Mouse (Mus musculus) limb, embryonic 12.5 days (tissue): ENCODE measurements at regions not wholly inside any gene's neighbourhood (a gene's known extent, or its start where the extent isn't known, plus 50 kb on each side); places are given as distances from the start of the nearest gene placed in this dataset.
"Not testable (repeated sequence)": the region's sequence is repeated elsewhere in the genome, so short reads cannot be mapped to it uniquely, and the experiment has no call there.

ENCODE experiments used
- ATAC-seq: fragments of 200-750 bp; cut with Nextera tagmentation; 2 replicates; pipeline ENCODE4 v1.8.0; 2017; ENCODE audit warnings: low read depth, moderate TSS enrichment; ENCODE audit not compliant: insufficient number of reproducible peaks, insufficient read depth, low FRiP score, low TSS enrichment
- H3K27ac ChIP-seq: fragments of 300-500 bp; sonication (generic); 2 replicates; pipeline ENCODE4 v1.5.1; 2016; ENCODE audit warnings: mild to moderate bottlenecking, moderate library complexity
- H3K27me3 ChIP-seq: fragments of 300-500 bp; sonication (generic); 2 replicates; pipeline ENCODE4 v1.6.1; 2016; ENCODE audit warnings: mild to moderate bottlenecking, moderate library complexity
- H3K36me3 ChIP-seq: fragments of 300-500 bp; sonication (generic); 2 replicates; pipeline ENCODE4 v1.6.1; 2016; ENCODE audit warnings: mild to moderate bottlenecking, moderate library complexity
- H3K4me1 ChIP-seq: fragments of 300-500 bp; sonication (generic); replicated peaks from 2 replicates; pipeline ENCODE4 v1.6.1; 2016
- H3K4me2 ChIP-seq: fragments of 300-500 bp; sonication (generic); 2 replicates; pipeline ENCODE4 v1.6.1; 2016; ENCODE audit warnings: mild to moderate bottlenecking, moderate library complexity
- H3K4me3 ChIP-seq: fragments of 300-500 bp; sonication (generic); replicated peaks from 2 replicates; pipeline ENCODE4 v1.5.1; 2016; ENCODE audit warnings: mild to moderate bottlenecking
- H3K9ac ChIP-seq: fragments of 300-500 bp; sonication (generic); replicated peaks from 2 replicates; pipeline ENCODE4 v1.6.1; 2016; ENCODE audit warnings: mild to moderate bottlenecking, moderate library complexity
- H3K9me3 ChIP-seq: fragments of 300-500 bp; sonication (generic); 2 replicates; pipeline ENCODE4 v1.6.1; 2016; ENCODE audit warnings: mild to moderate bottlenecking, moderate library complexity
- WGBS: fragments of 180-500 bp; shearing (Covaris S2); methylation state at CpG from one replicate; pipeline ENCODE4 v1.1.7; 2016; 5-methylcytosine and 5-hydroxymethylcytosine counted together

GRCm38 (mm10) chr2:146724142-146724679 is 131.5 kb upstream of the Kiz start:
- no peak for ATAC-seq
- H3K27ac ChIP-seq = no peak overlapping the region
- H3K9me3 ChIP-seq = no peaks in the 10 kb centered on the region
- no peaks in the 10 kb centered on the region for H3K27me3 ChIP-seq
- 61% methylated on average over 10 of the region's 10 CpGs for WGBS
- H3K4me1 ChIP-seq = peaks cover 13% of the 10 kb centered on the region
- no peak overlapping the region for H3K4me3 ChIP-seq
- no peak overlapping the region for H3K4me2 ChIP-seq
- no peaks in the 10 kb centered on the region for H3K36me3 ChIP-seq
- no peak overlapping the region for H3K9ac ChIP-seq

GRCm38 (mm10) chr2:146724924-146725555 is 130.6 kb upstream of the Kiz start:
- H3K9me3 ChIP-seq = no peaks in the 10 kb centered on the region
- H3K9ac ChIP-seq = no peak overlapping the region
- no peak overlapping the region for H3K4me3 ChIP-seq
- no peak overlapping the region for H3K27ac ChIP-seq
- no peaks in the 10 kb centered on the region for H3K36me3 ChIP-seq
- ATAC-seq = no peak
- no peak overlapping the region for H3K4me2 ChIP-seq
- H3K4me1 ChIP-seq = peaks cover 13% of the 10 kb centered on the region
- 75% methylated on average over 9 of the region's 9 CpGs for WGBS
- H3K27me3 ChIP-seq = no peaks in the 10 kb centered on the region

- Histone ChIP-seq H3K4me2 (no peak overlapping the region), H3K4me3 (no peak overlapping the region), H3K9ac (no peak overlapping the region), H3K27me3 (no peaks in the 10 kb centered on the region), H3K36me3 (no peaks in the 10 kb centered on the region), H3K27ac (no peak overlapping the region), H3K9me3 (no peaks in the 10 kb centered on the region), H3K4me1 (no peaks in the 10 kb centered on the region)
- no peak for ATAC-seq
Measured at GRCm38 (mm10) chr2:146728693-146729092, 127.0 kb upstream of the Kiz start.

DNA sequence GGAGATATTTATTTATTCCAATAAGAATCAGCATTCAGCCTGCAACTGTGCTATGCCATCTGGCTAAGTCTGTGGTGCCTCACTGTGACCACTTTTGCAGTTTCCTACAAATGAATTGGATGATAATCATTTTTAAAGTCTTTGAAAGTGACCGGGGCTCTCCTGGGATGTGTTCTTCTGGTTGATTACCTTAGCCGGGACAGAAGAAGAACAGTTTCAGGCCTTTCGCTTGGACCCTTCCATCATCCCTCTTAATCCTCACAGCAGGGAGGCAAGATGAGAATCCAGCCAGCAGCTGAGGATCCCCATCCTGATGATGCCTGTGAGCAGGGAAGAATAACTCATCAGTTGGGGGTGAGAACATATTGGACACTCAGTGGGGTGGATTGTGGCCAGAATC is 124.6 kb upstream of the Kiz start:
- H3K4me1 ChIP-seq = no peaks in the 10 kb centered on the region
- H3K4me2 ChIP-seq = no peak overlapping the region
- H3K9me3 ChIP-seq = no peaks in the 10 kb centered on the region
- no peak overlapping the region for H3K27ac ChIP-seq
- H3K36me3 ChIP-seq = no peaks in the 10 kb centered on the region
- 93% methylated on average over 3 of the region's 3 CpGs for WGBS
- no peak for ATAC-seq
- no peak overlapping the region for H3K9ac ChIP-seq
- H3K4me3 ChIP-seq = no peak overlapping the region
- no peaks in the 10 kb centered on the region for H3K27me3 ChIP-seq

- not testable (repeated sequence) for H3K9ac ChIP-seq, ATAC-seq, H3K36me3 ChIP-seq, H3K4me2 ChIP-seq, H3K27me3 ChIP-seq, H3K27ac ChIP-seq, H3K4me1 ChIP-seq, H3K4me3 ChIP-seq, H3K9me3 ChIP-seq
- 82% methylated on average over 2 of the region's 2 CpGs for WGBS
Measured at GRCm38 (mm10) chr2:146732891-146733290, 122.8 kb upstream of the Kiz start.

DNA sequence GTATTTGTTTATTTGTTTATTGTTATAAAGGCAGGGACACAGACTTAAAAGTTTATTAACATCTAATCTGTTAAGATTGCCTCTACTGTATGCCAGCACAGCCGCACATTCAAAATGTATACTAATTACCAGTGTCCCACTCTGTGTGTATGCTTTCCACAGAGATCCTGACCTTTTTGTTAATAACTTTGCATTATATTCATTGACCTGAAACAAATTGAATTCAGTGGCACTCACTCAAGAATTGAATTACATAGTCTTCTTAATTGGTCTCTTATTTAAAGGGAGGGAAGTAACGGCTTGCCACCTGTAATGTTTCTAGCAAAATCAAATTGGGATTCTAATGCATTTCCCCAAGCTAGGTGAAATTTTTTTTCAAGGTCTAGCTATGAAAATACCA is 111.3 kb upstream of the Kiz start:
- Histone ChIP-seq H3K27me3 (no peaks in the 10 kb centered on the region), H3K36me3 (no peaks in the 10 kb centered on the region), H3K27ac (no peak overlapping the region), H3K9me3 (no peaks in the 10 kb centered on the region), H3K9ac (no peak overlapping the region), H3K4me3 (no peak overlapping the region), H3K4me2 (no peak overlapping the region), H3K4me1 (no peaks in the 10 kb centered on the region)
- WGBS = 85% methylated on average over 2 of the region's 2 CpGs
- ATAC-seq = no peak

DNA sequence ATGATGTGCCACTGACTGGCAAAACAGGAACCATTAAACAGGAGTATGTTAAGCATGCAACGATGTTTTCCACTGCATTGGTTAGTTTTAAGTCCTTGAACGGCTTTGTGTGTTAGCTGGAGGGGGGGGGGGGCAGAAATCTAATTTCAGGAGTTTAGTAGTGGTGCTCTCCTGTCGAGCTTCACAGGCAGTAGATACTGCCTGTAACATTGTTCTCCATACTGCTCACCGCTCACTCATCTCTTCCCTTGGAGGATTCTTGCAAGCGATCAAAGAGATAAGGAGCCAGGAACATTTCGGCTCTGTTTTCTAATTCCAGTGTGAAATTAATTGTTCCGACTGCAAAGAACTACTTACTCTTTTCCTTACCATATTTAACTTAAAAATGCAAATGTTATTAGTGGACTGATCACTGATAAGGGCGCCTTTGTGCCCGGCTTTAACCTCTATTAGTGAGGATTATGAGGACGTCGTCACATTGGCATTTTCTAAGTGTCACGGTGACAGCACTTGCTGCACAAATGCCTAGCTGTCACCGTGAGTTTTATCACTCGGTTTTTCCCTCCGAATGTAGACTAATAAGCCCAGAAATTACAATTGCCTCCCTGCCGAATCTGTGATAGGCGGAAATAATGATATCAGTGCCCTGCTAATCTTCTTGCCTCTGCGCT is 110.5 kb upstream of the Kiz start:
- no peak overlapping the region for H3K4me2 ChIP-seq
- ATAC-seq = no peak

GRCm38 (mm10) chr2:146745683-146746047 is 110.0 kb upstream of the Kiz start:
- no peaks in the 10 kb centered on the region for H3K27me3 ChIP-seq
- 78% methylated on average over 12 of the region's 12 CpGs for WGBS
- H3K27ac ChIP-seq = no peak overlapping the region
- H3K9me3 ChIP-seq = no peaks in the 10 kb centered on the region
- no peaks in the 10 kb centered on the region for H3K4me1 ChIP-seq
- no peak overlapping the region for H3K9ac ChIP-seq
- H3K36me3 ChIP-seq = no peaks in the 10 kb centered on the region
- H3K4me2 ChIP-seq = no peak overlapping the region
- no peak for ATAC-seq
- H3K4me3 ChIP-seq = no peak overlapping the region

More for the DNA sequence above, 110.5 kb upstream of the Kiz start:
- Histone ChIP-seq H3K36me3 (no peaks in the 10 kb centered on the region), H3K9ac (no peak overlapping the region), H3K27ac (no peak overlapping the region), H3K27me3 (no peaks in the 10 kb centered on the region), H3K4me1 (no peaks in the 10 kb centered on the region), H3K4me3 (no peak overlapping the region), H3K9me3 (no peaks in the 10 kb centered on the region)
- 82% methylated on average over 18 of the region's 18 CpGs for WGBS

DNA sequence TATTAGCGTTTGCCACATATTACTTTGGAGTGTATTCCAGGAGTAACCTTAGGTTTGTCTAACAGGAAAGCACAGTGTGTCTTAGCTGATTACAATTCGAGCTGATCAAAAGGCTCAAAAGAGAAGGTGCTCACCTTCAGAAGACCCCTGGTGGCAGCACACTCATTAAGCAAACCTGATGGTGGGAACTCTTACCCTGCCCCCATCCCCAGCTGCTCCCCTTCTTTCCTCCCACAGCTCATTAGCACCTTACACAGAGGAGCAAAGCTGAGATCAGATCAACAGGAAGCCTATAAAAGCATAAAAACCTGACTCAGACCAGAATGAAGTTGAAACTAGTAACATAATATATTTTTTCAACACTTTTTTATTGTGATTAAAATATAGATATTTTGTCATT is 101.7 kb upstream of the Kiz start:
- H3K4me3 ChIP-seq = no peak overlapping the region
- no peaks in the 10 kb centered on the region for H3K36me3 ChIP-seq
- WGBS = 10% methylated on average over 2 of the region's 2 CpGs

DNA sequence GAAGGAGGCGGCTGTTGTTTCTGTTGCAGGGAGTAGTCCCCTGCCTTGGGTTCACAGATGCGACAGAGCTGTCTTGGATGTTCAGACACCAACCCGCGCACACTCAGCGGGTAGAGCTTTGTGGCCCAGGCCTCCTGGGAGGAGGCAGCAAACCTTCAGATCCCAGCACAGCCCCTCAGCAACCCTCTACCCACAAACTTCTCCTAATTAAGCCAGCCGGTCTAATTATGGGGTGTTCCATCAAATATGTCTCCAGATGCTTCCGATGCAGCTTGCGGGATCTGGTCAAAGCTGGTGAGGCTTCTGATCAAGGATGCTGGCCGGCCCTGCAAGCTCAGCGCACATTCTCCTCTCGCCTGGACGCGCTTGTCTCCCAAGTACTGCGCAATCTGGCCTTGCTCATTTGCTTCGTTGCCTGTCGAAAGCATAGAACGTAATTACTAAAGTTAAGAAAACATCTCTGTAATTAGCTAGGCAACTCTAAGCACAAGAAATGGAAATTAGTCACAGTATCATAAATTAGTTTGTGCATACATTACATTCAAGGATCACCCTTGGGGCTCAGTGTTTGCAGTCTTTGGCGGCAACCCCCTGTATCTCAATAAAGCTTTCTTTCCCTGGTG is 92.0 kb upstream of the Kiz start:
- H3K36me3 ChIP-seq = no peaks in the 10 kb centered on the region
- peaks cover 11% of the 10 kb centered on the region for H3K4me1 ChIP-seq
- no peak overlapping the region for H3K9ac ChIP-seq
- H3K27ac ChIP-seq = no peak overlapping the region
- ATAC-seq = no peak
- WGBS = 53% methylated on average over 18 of the region's 18 CpGs
- H3K4me3 ChIP-seq = no peak overlapping the region
- H3K9me3 ChIP-seq = no peaks in the 10 kb centered on the region
- H3K4me2 ChIP-seq = no peak overlapping the region
- no peaks in the 10 kb centered on the region for H3K27me3 ChIP-seq

More for the DNA sequence above, 101.7 kb upstream of the Kiz start:
- H3K4me1 ChIP-seq = peaks cover 3% of the 10 kb centered on the region; the same call in 1 of the 2 replicates
- H3K27me3 ChIP-seq = no peaks in the 10 kb centered on the region
- no peaks in the 10 kb centered on the region for H3K9me3 ChIP-seq
- H3K27ac ChIP-seq = no peak overlapping the region
- ATAC-seq = no peak
- no peak overlapping the region for H3K9ac ChIP-seq
- H3K4me2 ChIP-seq = no peak overlapping the region

GRCm38 (mm10) chr2:146764313-146765255 is 91.1 kb upstream of the Kiz start:
- Histone ChIP-seq H3K4me3 (no peak overlapping the region), H3K27ac (no peak overlapping the region), H3K4me1 (peaks cover 11% of the 10 kb centered on the region), H3K27me3 (no peaks in the 10 kb centered on the region), H3K4me2 (no peak overlapping the region), H3K36me3 (no peaks in the 10 kb centered on the region), H3K9ac (no peak overlapping the region), H3K9me3 (no peaks in the 10 kb centered on the region)
- 78% methylated on average over 12 of the region's 12 CpGs for WGBS
- no peak for ATAC-seq
